16 mouse cellular contexts compared by ENCODE assay signal in the genomic region with DNA sequence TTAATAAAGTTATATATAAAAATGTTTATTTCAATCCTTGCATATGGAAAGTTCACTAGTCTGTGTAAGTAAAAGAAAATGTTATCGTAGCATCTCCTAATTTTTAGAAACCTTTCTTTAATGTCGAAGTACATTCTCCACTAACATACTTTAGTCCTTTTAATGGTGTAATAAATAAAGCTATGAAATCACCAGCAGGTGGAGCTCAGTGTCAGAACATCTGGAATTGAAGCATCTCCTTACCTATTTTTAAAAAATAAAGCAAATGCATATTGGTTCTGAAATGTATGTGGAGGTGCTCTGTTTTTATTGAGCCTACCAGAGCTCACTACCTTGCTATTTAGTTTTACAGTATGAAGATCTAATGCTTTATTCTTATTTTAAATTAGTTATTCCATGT.
A peak's percentile ranks its signal among the peaks of the same experiment; 100 is the strongest.
DNase-seq lines count a peak whose midpoint lies in the region; ATAC-seq and TF ChIP-seq lines count a peak whose summit lies in the region.
"Had no signal": no experiment of that assay in that cellular context is flagged by ENCODE, and none has a peak within 500 bp of the region (broad histone marks: within the 10 kb centered on the region; RNA-seq: fewer than 3 reads in every experiment).

No protein-coding gene starts in this region.

- no peak overlapping the region for H3K4me2 ChIP-seq in liver, postnatal 0 days (ENCODE audit: low read depth, low read length)
- H3K4me2 ChIP-seq: kidney, embryonic 15.5 days; lung, embryonic 15.5 days had no signal

- H3K9ac ChIP-seq in liver, postnatal 0 days (replicated peaks), result no peak overlapping the region
- H3K9ac ChIP-seq: kidney, embryonic 15.5 days; lung, embryonic 15.5 days had no signal

- H3K36me3 ChIP-seq in liver, postnatal 0 days (replicated peaks; ENCODE audit: insufficient read depth, low read length), result no peaks in the 10 kb centered on the region
- H3K36me3 ChIP-seq: kidney, embryonic 15.5 days; lung, embryonic 15.5 days had no signal

- no peak for ATAC-seq in liver, postnatal 0 days

- TF ChIP-seq EP300 in liver, postnatal 0 days (IDR thresholded peaks at IDR 0.05; ENCODE audit: low read depth), result no peak

- intact Hi-C loops in gastrocnemius, adult 2 months (cut with DNase I), result loop anchor here (5.0 kb wide), 1 partner anchor 426 kb away; no protein-coding TSS in a partner anchor

- H3K4me1 ChIP-seq in liver, postnatal 0 days (ENCODE audit: insufficient read depth), result no peaks in the 10 kb centered on the region
- H3K4me1 ChIP-seq: kidney, embryonic 15.5 days; lung, embryonic 15.5 days had no signal

- TF ChIP-seq CTCF in gastrocnemius, adult 2 months (IDR thresholded peaks at IDR 0.05), result peak; percentile 59
- peak; percentile 50 for TF ChIP-seq CTCF in liver, postnatal 0 days (IDR thresholded peaks at IDR 0.05; ENCODE audit: low read depth)

- 77% methylated on average over 2 of the region's 2 CpGs for WGBS in liver, postnatal 0 days (ENCODE audit: insufficient replicate concordance)

- no peak overlapping the region for H3K4me3 ChIP-seq in gastrocnemius, adult 2 months
- no peak overlapping the region for H3K4me3 ChIP-seq in liver, postnatal 0 days (ENCODE audit: low read depth, low read length)
- H3K4me3 ChIP-seq: erythroblast, embryonic 14.5 days; kidney, embryonic 15.5 days; lung, embryonic 15.5 days had no signal

- H3K9me3 ChIP-seq in liver, postnatal 0 days (ENCODE audit: low read length), result no peaks in the 10 kb centered on the region
- H3K9me3 ChIP-seq: kidney, embryonic 15.5 days; lung, embryonic 15.5 days had no signal

- H3K27me3 ChIP-seq in liver, postnatal 0 days (ENCODE audit: insufficient read depth, low read length), result no peaks in the 10 kb centered on the region
- H3K27me3 ChIP-seq: kidney, embryonic 15.5 days; lung, embryonic 15.5 days had no signal

- H3K27ac ChIP-seq in gastrocnemius, adult 2 months, result no peak overlapping the region
- H3K27ac ChIP-seq in liver, postnatal 0 days (ENCODE audit: low read depth), result no peak overlapping the region
- H3K27ac ChIP-seq: kidney, embryonic 15.5 days; lung, embryonic 15.5 days had no signal

- DNase-seq in gastrocnemius, adult 2 months, result no peak
- DNase-seq in gastrocnemius, adult 18-20 months (ENCODE audit: low spot score), result no peak
- DNase-seq in liver, postnatal 0 days, result no peak
- DNase-seq in liver, result no peak
- DNase-seq in MN1 (ENCODE audit: low spot score), result peak; percentile 28
- peak; percentile 5 for DNase-seq in lung, postnatal 25 days (ENCODE audit: low spot score)
- no peak for DNase-seq in ovary, postnatal 10 days (ENCODE audit: low spot score)
- no peak for DNase-seq in urinary bladder, postnatal 25 days (ENCODE audit: low spot score)
- DNase-seq: adrenal gland, adult 2 months; cerebellum, adult 9-10 months; gastrocnemius, postnatal 36 days; heart, postnatal 36 days; right cerebral cortex, adult 18-20 months had no signal

Comparison
In these comparisons a context has a peak if more than half of its experiments do, and no peak if none do; other contexts are left out.
1. DNase-seq: peak in MN1 (single experiment) and lung, postnatal 25 days (single experiment); none in gastrocnemius, adult 2 months (single experiment), gastrocnemius, adult 18-20 months (single experiment), liver, postnatal 0 days (single experiment), liver (single experiment), ovary, postnatal 10 days (single experiment) and urinary bladder, postnatal 25 days (single experiment).